Mouse (Mus musculus) naive thymus-derived CD4-positive, alpha-beta T cell, adult 2 months (primary cell): ENCODE results near the gene 4930469K13Rik.
A peak's percentile ranks its signal among the peaks of the same experiment; 100 is the strongest.

Experiments used
- DNase-seq: peaks from one replicate; pipeline ENCODE4 v3.0.0-alpha.2; 2011; ENCODE audit warnings: low read depth

Gene 4930469K13Rik

DNA sequence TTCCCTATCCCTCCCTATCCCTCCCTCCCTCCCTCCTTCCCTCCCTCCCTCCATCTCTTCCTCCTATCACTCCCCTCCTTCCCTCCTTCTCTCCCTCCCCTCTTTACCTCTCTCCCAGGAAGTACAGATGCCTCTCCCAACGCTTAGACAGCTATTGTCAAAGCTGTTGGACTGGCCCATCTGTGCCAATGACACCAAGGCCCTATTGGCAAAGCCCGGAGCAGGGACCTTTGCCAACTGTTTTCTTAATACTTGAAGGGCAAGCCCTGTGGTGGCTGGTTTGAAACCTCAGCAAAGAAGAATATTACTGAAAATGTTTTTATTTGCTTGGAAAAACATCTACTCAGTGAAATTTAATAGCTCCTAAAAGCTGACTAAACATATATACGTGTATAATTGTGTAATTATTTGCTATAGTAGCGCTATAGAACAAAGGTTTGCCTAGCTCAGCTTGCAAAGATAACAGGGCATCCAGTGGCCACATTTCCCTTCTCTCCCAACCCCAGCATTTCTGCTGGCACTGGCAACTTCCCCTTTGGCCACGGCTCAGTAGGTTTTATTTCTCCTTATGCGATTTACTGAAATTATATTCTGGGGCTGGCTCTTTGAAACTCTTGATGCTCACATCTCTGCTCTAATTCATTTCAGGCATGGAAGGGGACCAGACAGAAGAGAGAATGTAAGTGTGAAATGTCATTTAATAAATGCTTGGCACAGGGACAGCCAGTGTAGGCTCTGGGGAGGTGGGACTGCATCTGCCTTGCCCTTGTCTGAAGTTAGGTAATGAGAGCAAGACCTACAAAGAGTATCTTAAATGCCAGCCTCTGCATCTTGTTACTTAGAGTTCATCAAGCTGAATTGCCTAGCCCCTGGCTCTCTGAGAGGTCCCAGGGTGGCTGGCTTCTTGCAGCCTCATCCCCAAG, 18.6 kb downstream of the 4930469K13Rik start:
- no peak for DNase-seq

DNA sequence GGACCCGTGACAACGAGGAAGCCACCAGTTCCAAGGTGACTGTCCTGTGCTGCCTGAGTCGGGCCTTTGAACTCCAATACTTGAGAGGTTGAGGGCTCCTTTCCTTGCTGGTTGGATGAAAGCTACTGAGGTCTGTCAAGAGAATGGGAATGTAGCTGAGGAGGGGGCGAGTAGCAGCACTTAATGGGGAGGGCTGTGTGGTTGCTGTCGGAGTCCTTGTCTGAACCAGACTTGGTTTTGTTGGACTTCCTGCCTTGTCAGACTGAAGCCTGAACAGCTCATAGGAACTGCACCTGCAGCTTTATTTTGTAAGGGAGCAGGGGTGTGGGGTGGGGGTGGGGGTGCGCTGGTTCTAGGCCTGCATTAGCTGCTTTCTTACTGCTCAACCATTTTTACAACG, 19.8 kb downstream of the 4930469K13Rik start:
- DNase-seq, result no peak

- no peak for DNase-seq
Measured at GRCm38 (mm10) chr11:34077870-34078269, 20.5 kb downstream of the 4930469K13Rik start.

- peak; percentile 78 for DNase-seq
Measured at GRCm38 (mm10) chr11:34073776-34074175, 24.6 kb downstream of the 4930469K13Rik start.

- no peak for DNase-seq
Measured at GRCm38 (mm10) chr11:34072309-34072708, 26.0 kb downstream of the 4930469K13Rik start.

DNA sequence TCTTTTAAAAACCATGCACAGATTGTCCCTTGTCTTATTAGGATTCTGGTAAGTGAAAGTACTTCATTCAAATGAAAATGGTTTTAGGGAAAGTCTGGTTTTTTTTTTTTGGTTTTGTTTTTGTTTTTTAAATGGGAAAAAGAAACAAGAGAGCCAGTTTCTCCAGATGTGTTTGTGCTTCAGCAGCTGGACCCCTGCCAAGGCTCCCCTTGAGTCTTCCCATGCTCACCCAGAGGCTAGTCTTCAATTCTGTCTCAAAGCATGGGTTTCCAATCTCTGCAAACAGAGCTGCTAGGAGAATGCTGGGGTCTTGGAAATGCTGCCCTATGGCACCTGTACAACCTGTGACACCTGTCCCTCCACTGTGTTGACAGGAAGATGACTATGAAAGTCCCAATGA, 27.8 kb downstream of the 4930469K13Rik start:
- DNase-seq, result no peak

DNA sequence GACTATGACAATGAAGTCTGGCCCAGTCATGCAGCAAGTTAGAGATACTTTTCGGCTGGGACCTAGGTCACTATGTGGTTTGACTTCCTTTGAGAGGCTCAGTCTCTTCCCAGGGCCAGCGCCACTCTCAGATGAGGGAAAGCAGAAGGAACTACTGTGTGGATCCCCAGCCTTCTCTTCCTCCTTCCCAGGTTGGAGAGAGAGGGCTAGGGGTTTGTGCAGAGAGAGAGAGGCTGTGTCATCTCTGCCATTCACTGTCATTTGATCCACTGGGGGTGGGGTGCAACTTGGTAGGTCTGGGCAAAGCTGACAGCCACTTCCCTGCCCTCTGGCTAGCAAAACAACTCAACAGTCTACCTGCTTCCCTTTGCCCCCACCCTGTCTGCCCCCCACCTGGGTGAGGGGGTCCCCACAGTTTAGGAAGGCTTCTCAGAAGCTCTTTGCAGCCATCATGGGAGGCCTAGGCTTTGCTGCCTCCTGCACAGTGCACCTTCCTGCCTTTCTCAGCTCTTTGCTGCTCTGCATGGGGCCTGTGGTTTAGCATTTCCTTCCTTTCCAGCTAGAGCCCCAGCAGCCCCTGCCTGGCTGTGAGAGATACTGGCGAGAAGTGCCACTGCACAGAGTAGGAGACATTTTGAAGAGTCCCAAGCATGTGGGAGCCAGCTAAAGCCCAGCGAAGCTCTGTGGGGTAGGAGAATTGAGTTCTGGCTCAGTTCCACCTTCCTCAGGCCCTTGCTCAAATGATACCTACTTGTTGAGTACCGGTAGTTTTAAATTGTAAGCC, 34.5 kb downstream of the 4930469K13Rik start:
- peak; percentile 84 for DNase-seq

GRCm38 (mm10) chr11:34063257-34063656, 35.1 kb downstream of the 4930469K13Rik start:
- DNase-seq, result no peak

DNA sequence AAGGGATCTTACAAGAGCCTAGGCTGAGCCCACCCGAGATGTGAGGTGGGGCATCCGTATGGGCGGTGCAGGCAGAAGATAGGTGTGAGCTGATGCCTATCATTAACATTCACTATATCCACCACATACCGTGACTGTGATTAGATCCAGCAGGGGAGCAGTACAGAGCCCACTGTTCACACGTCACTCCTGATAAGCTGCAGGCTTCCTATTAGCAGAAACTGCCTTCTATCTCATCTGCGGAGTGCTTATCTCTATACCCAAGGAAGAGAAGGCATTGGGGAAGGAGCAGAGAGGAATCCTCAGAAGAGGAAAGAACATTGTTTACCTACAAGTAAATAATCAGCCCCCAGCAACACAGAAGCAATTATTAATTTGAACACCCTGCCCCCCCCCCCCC, 36.6 kb downstream of the 4930469K13Rik start:
- DNase-seq, result no peak

DNA sequence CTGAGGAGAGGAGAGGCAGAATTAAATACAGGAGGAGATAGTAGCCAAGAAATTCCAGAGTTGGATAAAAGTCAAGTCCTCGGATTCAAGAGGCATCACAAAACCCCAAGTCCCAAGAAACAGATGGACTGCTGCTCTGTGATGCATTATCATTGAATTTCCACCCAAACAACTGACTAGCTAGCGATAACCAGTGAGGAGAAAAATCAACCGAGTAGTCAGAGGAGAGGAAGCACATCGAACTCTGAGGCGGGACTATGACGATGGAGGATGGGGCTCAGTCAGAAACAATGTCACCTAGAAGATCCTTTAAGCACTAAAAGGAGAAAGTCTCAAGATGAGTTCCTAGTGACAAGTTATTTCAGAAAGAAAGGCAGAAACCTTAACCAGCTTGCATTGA, 39.4 kb downstream of the 4930469K13Rik start:
- DNase-seq, result no peak

GRCm38 (mm10) chr11:34058332-34058731, 40.0 kb downstream of the 4930469K13Rik start:
- no peak for DNase-seq

DNA sequence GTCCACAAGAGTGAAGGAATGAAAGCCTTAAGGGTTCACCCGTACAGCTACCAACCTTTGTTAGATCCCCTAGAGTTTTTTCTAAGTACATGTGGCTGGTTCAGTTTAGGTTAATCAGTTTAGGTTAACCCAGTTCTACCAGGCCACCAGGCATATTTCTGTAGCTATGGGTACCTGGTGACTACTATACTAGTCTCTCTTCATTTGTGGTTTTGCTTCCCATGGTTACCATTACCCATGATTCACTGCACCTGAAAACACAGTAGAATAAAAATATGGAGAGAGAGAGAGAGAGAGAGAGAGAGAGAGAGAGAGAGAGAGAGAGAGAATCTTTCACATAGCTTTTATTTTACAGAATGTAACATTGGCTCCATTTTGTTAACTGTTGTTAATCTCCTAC, 41.6 kb downstream of the 4930469K13Rik start:
- DNase-seq, result peak; percentile 59

- DNase-seq, result peak; percentile 64
Measured at GRCm38 (mm10) chr11:34054031-34054727, 44.2 kb downstream of the 4930469K13Rik start.

- no peak for DNase-seq
Measured at GRCm38 (mm10) chr11:34053031-34053818, 45.1 kb downstream of the 4930469K13Rik start.

GRCm38 (mm10) chr11:34050643-34051042, 47.7 kb downstream of the 4930469K13Rik start:
- DNase-seq, result no peak

- DNase-seq, result no peak
Measured at GRCm38 (mm10) chr11:34050063-34050462, 48.3 kb downstream of the 4930469K13Rik start.

DNA sequence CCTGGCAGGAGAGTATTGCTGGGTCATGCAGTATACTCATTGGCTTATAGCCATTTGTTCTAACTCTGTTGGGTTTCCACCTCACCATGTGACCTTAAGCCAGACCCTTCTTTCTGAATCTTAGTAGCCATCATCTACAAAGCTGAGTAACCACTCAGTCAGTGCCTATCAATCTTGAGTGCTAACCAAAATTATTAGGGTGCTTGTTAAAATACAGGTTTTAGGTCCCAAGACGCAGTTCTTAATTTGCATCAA, 49.3 kb downstream of the 4930469K13Rik start:
- no peak for DNase-seq

DNA sequence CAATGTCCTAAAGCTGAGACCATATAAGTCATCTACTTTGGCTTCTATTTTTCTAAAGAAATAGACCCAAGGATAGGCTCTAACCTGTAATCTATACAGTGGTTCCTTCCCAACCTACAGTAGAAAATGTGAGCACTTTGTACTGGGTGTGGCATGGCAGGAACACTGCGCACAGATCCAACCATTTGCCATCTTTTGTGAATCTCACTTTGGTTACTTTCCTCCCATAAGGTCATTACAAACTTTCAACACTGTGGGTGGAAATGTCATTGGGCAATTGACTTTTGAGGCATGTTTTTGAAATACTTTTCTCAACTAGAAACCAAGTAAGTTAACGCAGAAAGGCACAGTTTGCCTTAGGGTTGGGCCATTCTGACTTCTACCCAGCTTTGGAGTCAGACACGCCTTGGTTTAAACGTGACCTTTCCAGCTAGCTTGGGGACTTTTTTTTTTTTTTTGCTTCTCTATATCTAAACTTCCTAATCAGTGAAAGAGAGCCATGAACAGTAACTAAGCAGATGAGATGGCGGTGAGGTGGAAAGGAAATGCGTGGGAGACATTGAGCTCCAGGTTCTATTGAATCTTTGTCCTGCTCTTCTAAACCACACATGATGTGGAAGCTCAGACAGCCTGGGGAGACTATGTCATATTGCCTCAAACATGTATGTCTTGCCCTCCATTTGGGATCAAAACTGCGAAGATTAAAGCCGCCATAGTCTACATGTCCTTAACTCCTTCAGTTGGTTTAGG, 49.8 kb downstream of the 4930469K13Rik start:
- peak; percentile 66 for DNase-seq

DNA sequence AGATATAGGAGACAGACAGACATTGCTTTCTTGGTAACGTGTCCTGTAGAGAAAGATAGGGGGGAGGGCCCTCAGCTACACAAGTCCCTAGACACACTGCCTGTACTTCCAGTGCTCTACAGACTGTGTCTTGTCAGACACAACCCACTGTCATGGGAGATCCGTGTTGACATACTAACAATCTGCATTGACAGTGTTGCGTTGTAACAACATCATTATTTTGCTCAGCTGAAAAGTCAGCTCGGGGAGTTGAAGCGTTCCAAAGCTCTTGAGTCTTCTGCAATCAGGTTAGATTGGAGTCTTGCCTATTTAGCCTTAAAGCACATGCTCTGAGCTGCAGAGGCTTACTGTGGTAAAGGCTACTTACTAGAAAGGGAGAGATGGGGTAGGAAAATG, 50.8 kb downstream of the 4930469K13Rik start:
- no peak for DNase-seq

DNA sequence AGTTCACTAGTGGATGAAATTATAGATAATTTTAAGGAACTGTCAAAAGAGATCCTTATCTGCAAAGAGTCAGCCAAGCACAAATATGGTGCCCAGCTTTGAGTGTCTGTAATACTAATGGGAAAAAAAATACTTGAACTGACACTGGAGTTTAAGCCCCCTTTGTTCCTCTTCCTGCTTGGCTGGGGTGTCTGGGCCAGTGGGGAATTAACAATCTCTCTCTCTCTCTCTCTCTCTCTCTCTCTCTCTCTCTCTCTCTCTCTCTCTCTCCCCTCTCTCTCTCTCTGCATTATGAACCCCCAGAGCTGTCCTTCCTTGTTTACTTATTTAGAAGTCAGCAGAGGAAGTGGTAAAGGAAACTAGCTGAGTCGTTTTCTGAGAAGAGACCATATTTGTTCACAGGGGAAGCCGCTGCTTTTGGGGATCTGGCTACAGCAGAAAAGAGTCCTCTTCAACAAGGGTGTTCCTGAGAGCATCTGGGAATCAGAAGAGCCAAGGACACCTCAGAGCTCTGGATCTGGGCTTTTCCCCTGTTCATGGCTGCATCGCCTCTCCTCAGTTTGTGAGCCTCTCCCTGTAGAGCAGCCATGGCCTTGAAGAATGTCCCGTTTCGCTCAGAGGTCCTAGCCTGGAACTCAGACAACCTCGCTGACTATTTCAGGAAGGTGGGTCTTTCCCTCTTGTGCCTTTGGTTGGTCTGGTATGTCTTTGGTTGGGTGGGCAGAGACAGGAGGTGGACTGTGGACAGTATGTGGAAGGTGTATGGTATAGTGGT, 51.4 kb downstream of the 4930469K13Rik start, which contains the start of gene Lcp2:
Gene Lcp2 (plus strand): TSS at position 154 of the 775 bp plus-strand sequence.
- peak; percentile 68 for DNase-seq
